Comparison of ENCODE assay signal across 21 mouse cellular contexts in genomic region chr9:103294507-103294906, GRCm38 (mm10). TPM values are rescaled to one million over a fixed set of nuclear protein-coding genes. Genes with fewer than 3 reads are reported as not detected.
A peak's percentile ranks its signal among the peaks of the same experiment; 100 is the strongest.
DNase-seq lines count a peak whose midpoint lies in the region; ATAC-seq and TF ChIP-seq lines count a peak whose summit lies in the region.
"Had no signal": no experiment of that assay in that cellular context is flagged by ENCODE, and none has a peak within 500 bp of the region (broad histone marks: within the 10 kb centered on the region; RNA-seq: fewer than 3 reads in every experiment).

No protein-coding gene starts in this region.

- no peak for TF ChIP-seq CTCF in intestine, postnatal 0 days (IDR thresholded peaks at IDR 0.05; ENCODE audit: low read depth)
- TF ChIP-seq CTCF in G1E (IDR thresholded peaks at IDR 0.05; ENCODE audit: low read depth, low read length): no peak
- TF ChIP-seq CTCF in liver, postnatal 0 days (IDR thresholded peaks at IDR 0.05; ENCODE audit: low read depth): no peak

- no peak overlapping the region for H3K4me2 ChIP-seq in intestine, embryonic 15.5 days (replicated peaks)
- no peak overlapping the region for H3K4me2 ChIP-seq in intestine, postnatal 0 days (replicated peaks; ENCODE audit: low read depth)
- H3K4me2 ChIP-seq in liver, embryonic 13.5 days: no peak overlapping the region
- H3K4me2 ChIP-seq in liver, postnatal 0 days (ENCODE audit: low read depth, low read length): no peak overlapping the region
- H3K4me2 ChIP-seq: embryonic facial prominence, embryonic 13.5 days; forebrain, embryonic 12.5 days; heart, embryonic 11.5 days; hindbrain, embryonic 14.5 days had no signal

- H3K4me1 ChIP-seq in intestine, embryonic 15.5 days (replicated peaks): no peaks in the 10 kb centered on the region
- no peaks in the 10 kb centered on the region for H3K4me1 ChIP-seq in intestine, postnatal 0 days (replicated peaks; ENCODE audit: control insufficient read depth, insufficient read depth, low read length)
- peaks cover 3% of the 10 kb centered on the region; the same call in 1 of the 2 replicates for H3K4me1 ChIP-seq in G1E (ENCODE audit: insufficient read depth, low read depth, low read length)
- H3K4me1 ChIP-seq in liver, embryonic 13.5 days (replicated peaks): peaks cover 15% of the 10 kb centered on the region
- 0 out of 2 replicates have a peak, but pooled peaks cover 4% of the 10 kb centered on the region for H3K4me1 ChIP-seq in liver, postnatal 0 days (ENCODE audit: insufficient read depth)
- H3K4me1 ChIP-seq: embryonic facial prominence, embryonic 13.5 days; forebrain, embryonic 12.5 days; hindbrain, embryonic 10.5 days had no signal

- no peak overlapping the region for H3K27ac ChIP-seq in intestine, embryonic 15.5 days
- H3K27ac ChIP-seq in intestine, postnatal 0 days (ENCODE audit: low read depth, low read length): no peak overlapping the region
- H3K27ac ChIP-seq in liver, embryonic 13.5 days: peak overlapping the region; percentile 51
- H3K27ac ChIP-seq in liver, postnatal 0 days (ENCODE audit: low read depth): peak overlapping the region; percentile 78
- H3K27ac ChIP-seq: embryonic facial prominence, embryonic 13.5 days; forebrain, embryonic 12.5 days; heart, adult 2 months; hindbrain, embryonic 10.5 days; hindbrain, embryonic 14.5 days had no signal

- no peaks in the 10 kb centered on the region for H3K27me3 ChIP-seq in intestine, embryonic 15.5 days (replicated peaks)
- H3K27me3 ChIP-seq in intestine, postnatal 0 days (replicated peaks; ENCODE audit: control insufficient read depth, insufficient read depth, low read length): no peaks in the 10 kb centered on the region
- no peaks in the 10 kb centered on the region for H3K27me3 ChIP-seq in G1E (ENCODE audit: insufficient read depth, low read length)
- H3K27me3 ChIP-seq in liver, embryonic 13.5 days: no peaks in the 10 kb centered on the region
- H3K27me3 ChIP-seq in liver, postnatal 0 days (ENCODE audit: insufficient read depth, low read length): no peaks in the 10 kb centered on the region
- H3K27me3 ChIP-seq: embryonic facial prominence, embryonic 13.5 days; forebrain, embryonic 12.5 days had no signal

- no peak for DNase-seq in G1E (ENCODE audit: low spot score)
- no peak for DNase-seq in liver, embryonic 13.5 days
- no peak for DNase-seq in liver, postnatal 0 days
- no peak for DNase-seq in gastrocnemius, postnatal 10 days
- no peak for DNase-seq in heart, adult 11 months
- DNase-seq: adrenal gland, postnatal 10 days; B cell, adult 2 months; cerebellum, adult 11 months; cerebellum, adult 9-11 months; cerebellum, postnatal 36 days; gastrocnemius, postnatal 36 days; heart, adult 2 months had no signal

- 60% methylated on average over 2 of the region's 2 CpGs for WGBS in intestine, embryonic 15.5 days
- WGBS in intestine, postnatal 0 days: 50% methylated on average over 2 of the region's 2 CpGs
- WGBS in liver, embryonic 13.5 days (ENCODE audit: insufficient replicate concordance): 41% methylated on average over 2 of the region's 2 CpGs
- WGBS in liver, postnatal 0 days (ENCODE audit: insufficient replicate concordance): 52% methylated on average over 2 of the region's 2 CpGs

- no peaks in the 10 kb centered on the region for H3K9me3 ChIP-seq in intestine, embryonic 15.5 days
- H3K9me3 ChIP-seq in intestine, postnatal 0 days (ENCODE audit: control insufficient read depth): no peaks in the 10 kb centered on the region
- H3K9me3 ChIP-seq in G1E (replicated peaks): no peaks in the 10 kb centered on the region
- H3K9me3 ChIP-seq in liver, embryonic 13.5 days (replicated peaks): no peaks in the 10 kb centered on the region
- H3K9me3 ChIP-seq in liver, postnatal 0 days (ENCODE audit: low read length): no peaks in the 10 kb centered on the region
- H3K9me3 ChIP-seq: embryonic facial prominence, embryonic 13.5 days; forebrain, embryonic 12.5 days; hindbrain, embryonic 10.5 days had no signal

- H3K9ac ChIP-seq in intestine, embryonic 15.5 days: no peak overlapping the region
- H3K9ac ChIP-seq in intestine, postnatal 0 days (ENCODE audit: low read depth, low read length): no peak overlapping the region
- no peak overlapping the region for H3K9ac ChIP-seq in liver, embryonic 13.5 days
- H3K9ac ChIP-seq in liver, postnatal 0 days (replicated peaks): no peak overlapping the region
- H3K9ac ChIP-seq: embryonic facial prominence, embryonic 13.5 days; forebrain, embryonic 12.5 days; hindbrain, embryonic 14.5 days had no signal

- peak; percentile 78 for ATAC-seq in intestine, embryonic 15.5 days
- no peak for ATAC-seq in intestine, postnatal 0 days
- ATAC-seq in G1E (ENCODE audit: extremely low read depth, insufficient number of reproducible peaks, low FRiP score, poor library complexity, severe bottlenecking): peak; percentile 22; the same call in 1 of the 2 replicates
- ATAC-seq in liver, embryonic 13.5 days (ENCODE audit: low read depth): peak; percentile 86
- ATAC-seq in liver, postnatal 0 days: peak; percentile 95
- ATAC-seq: CD4-positive, CD25-positive, alpha-beta regulatory T cell, adult 4 months; forebrain, embryonic 16.5 days had no signal

- no peak overlapping the region for H3K4me3 ChIP-seq in intestine, embryonic 15.5 days (replicated peaks)
- H3K4me3 ChIP-seq in intestine, postnatal 0 days (ENCODE audit: low read depth, low read length): no peak overlapping the region
- no peak overlapping the region for H3K4me3 ChIP-seq in G1E (ENCODE audit: low read depth, low read length)
- H3K4me3 ChIP-seq in liver, embryonic 13.5 days (replicated peaks): no peak overlapping the region
- no peak overlapping the region for H3K4me3 ChIP-seq in liver, postnatal 0 days (ENCODE audit: low read depth, low read length)
- H3K4me3 ChIP-seq: embryonic facial prominence, embryonic 13.5 days; forebrain, embryonic 12.5 days; heart, adult 2 months; hindbrain, embryonic 10.5 days had no signal

- H3K36me3 ChIP-seq in intestine, embryonic 15.5 days: no peaks in the 10 kb centered on the region
- H3K36me3 ChIP-seq in intestine, postnatal 0 days (ENCODE audit: control insufficient read depth, insufficient read depth): no peaks in the 10 kb centered on the region
- H3K36me3 ChIP-seq in G1E (replicated peaks): peaks cover 4% of the 10 kb centered on the region
- no peaks in the 10 kb centered on the region for H3K36me3 ChIP-seq in liver, embryonic 13.5 days
- H3K36me3 ChIP-seq in liver, postnatal 0 days (replicated peaks; ENCODE audit: insufficient read depth, low read length): no peaks in the 10 kb centered on the region
- H3K36me3 ChIP-seq: embryonic facial prominence, embryonic 13.5 days; forebrain, embryonic 12.5 days; hindbrain, embryonic 10.5 days had no signal

- no peak for TF ChIP-seq EP300 in liver, postnatal 0 days (IDR thresholded peaks at IDR 0.05; ENCODE audit: low read depth)

RNA-seq across cellular contexts. Expression of gene 1300017J02Rik, which starts 10.4 kb away (rescaled TPM):
- polyA plus RNA-seq in intestine, embryonic 15.5 days (2015; fragmentation: Nextera tagmentation; extraction: Ambion mirVana): 2.3 and 2.4 TPM in 2 replicates
- 2.4 and 3.8 TPM in 2 replicates for polyA plus RNA-seq in intestine, postnatal 0 days (2015; fragmentation: Nextera tagmentation; extraction: Ambion mirVana)
- total RNA-seq in G1E (2014; fragmentation: Nextera tagmentation) (31.0 and 42.4 TPM in 2 replicates), G1E (2017) (29.9 and 31.9 TPM in 2 replicates)
- 5.7 and 6.9 TPM in 2 replicates for polyA plus RNA-seq in G1E (2012)
- 40.7 and 41.2 TPM in 2 replicates for polyA plus RNA-seq in liver, embryonic 13.5 days (2015; fragmentation: Nextera tagmentation; extraction: Ambion mirVana)
- 171 and 175 TPM in 2 replicates for polyA plus RNA-seq in liver, postnatal 0 days (2015; fragmentation: Nextera tagmentation; extraction: Ambion mirVana)
- total RNA-seq in gastrocnemius, postnatal 10 days (2021): under 1 TPM in 1 of 2 experiments, not detected in 1; 0.43 TPM
- total RNA-seq: gastrocnemius, postnatal 36 days had no signal
- polyA plus RNA-seq: CD4-positive, CD25-positive, alpha-beta regulatory T cell, adult 4 months; heart, adult 2 months had no signal

RNA-seq across cellular contexts. Expression of gene Topbp1, which starts 10.5 kb away (rescaled TPM):
- polyA plus RNA-seq in intestine, embryonic 15.5 days (2015; fragmentation: Nextera tagmentation; extraction: Ambion mirVana): 55.4 and 62.3 TPM in 2 replicates
- polyA plus RNA-seq in intestine, postnatal 0 days (2015; fragmentation: Nextera tagmentation; extraction: Ambion mirVana): 15.2 and 17.1 TPM in 2 replicates
- total RNA-seq in G1E (2014; fragmentation: Nextera tagmentation) (449 and 472 TPM in 2 replicates), G1E (2017) (273 and 298 TPM in 2 replicates)
- polyA plus RNA-seq in G1E (2012): 40.9 and 59.7 TPM in 2 replicates
- 44.7 and 52.7 TPM in 2 replicates for polyA plus RNA-seq in liver, embryonic 13.5 days (2015; fragmentation: Nextera tagmentation; extraction: Ambion mirVana)
- polyA plus RNA-seq in liver, postnatal 0 days (2015; fragmentation: Nextera tagmentation; extraction: Ambion mirVana): 15.5 and 17.3 TPM in 2 replicates
- 10 to 100 TPM; 17.7 to 24.0 TPM for total RNA-seq in gastrocnemius, postnatal 10 days (2021)

Comparison
In these comparisons a context has a peak if more than half of its experiments do, and no peak if none do; other contexts are left out.
1. H3K27ac ChIP-seq: peak in liver, embryonic 13.5 days (single experiment) and liver, postnatal 0 days (single experiment); none in intestine, embryonic 15.5 days (single experiment) and intestine, postnatal 0 days (single experiment).